ENCODE assay signal across 23 mouse cellular contexts in genomic region chr19:21637672-21638071, GRCm38 (mm10). TPM values are rescaled to one million over a fixed set of nuclear protein-coding genes. Genes with fewer than 3 reads are reported as not detected.
A peak's percentile ranks its signal among the peaks of the same experiment; 100 is the strongest.
DNase-seq lines count a peak whose midpoint lies in the region; ATAC-seq and TF ChIP-seq lines count a peak whose summit lies in the region.
"Had no signal": no experiment of that assay in that cellular context is flagged by ENCODE, and none has a peak within 500 bp of the region (broad histone marks: within the 10 kb centered on the region; RNA-seq: fewer than 3 reads in every experiment).

No protein-coding gene starts in this region.

- H3K27ac ChIP-seq in heart, embryonic 11.5 days (ENCODE audit: low read depth, low read length), result no peak overlapping the region
- peak overlapping the region; percentile 82 for H3K27ac ChIP-seq in lung, embryonic 15.5 days
- no peak overlapping the region for H3K27ac ChIP-seq in intestine, postnatal 0 days (ENCODE audit: low read depth, low read length)
- no peak overlapping the region for H3K27ac ChIP-seq in stomach, postnatal 0 days (replicated peaks)
- H3K27ac ChIP-seq: forebrain, embryonic 10.5 days; forebrain, embryonic 13.5 days; heart, embryonic 13.5 days; hindbrain, embryonic 14.5 days had no signal

- no peak overlapping the region for H3K4me3 ChIP-seq in heart, embryonic 11.5 days (ENCODE audit: low read depth, low read length)
- no peak overlapping the region for H3K4me3 ChIP-seq in lung, embryonic 15.5 days
- H3K4me3 ChIP-seq in intestine, postnatal 0 days (ENCODE audit: low read depth, low read length), result no peak overlapping the region
- no peak overlapping the region for H3K4me3 ChIP-seq in stomach, postnatal 0 days (ENCODE audit: low read depth, low read length)
- H3K4me3 ChIP-seq: forebrain, embryonic 10.5 days; forebrain, embryonic 13.5 days; heart, embryonic 13.5 days had no signal

- no peaks in the 10 kb centered on the region for H3K4me1 ChIP-seq in heart, embryonic 11.5 days (ENCODE audit: control insufficient read depth, insufficient read depth, low read length)
- 0 out of 2 replicates have a peak, but pooled peaks cover 4% of the 10 kb centered on the region for H3K4me1 ChIP-seq in lung, embryonic 15.5 days
- H3K4me1 ChIP-seq in intestine, postnatal 0 days (replicated peaks; ENCODE audit: control insufficient read depth, insufficient read depth, low read length), result 0 out of 2 replicates have a peak, but pooled peaks cover 2% of the 10 kb centered on the region
- H3K4me1 ChIP-seq in stomach, postnatal 0 days (replicated peaks; ENCODE audit: control insufficient read depth, insufficient read depth), result no peaks in the 10 kb centered on the region
- H3K4me1 ChIP-seq: forebrain, embryonic 10.5 days; forebrain, embryonic 13.5 days had no signal

- DNase-seq in heart, adult 11 months, result peak; percentile 25
- DNase-seq in lung, postnatal 10 days, result no peak
- no peak for DNase-seq in stomach, postnatal 0 days (ENCODE audit: low spot score)
- no peak for DNase-seq in right cerebral cortex, postnatal 25 days
- DNase-seq: adrenal gland, adult 8-10 months; adrenal gland, postnatal 25 days; cerebellum, adult 11-12 months; cerebellum, adult 8-10 months; cerebellum, postnatal 10 days; cerebellum, postnatal 36 days; gastrocnemius, postnatal 14 days; heart, adult 18-20 months; heart, postnatal 14 days; heart, postnatal 4 days had no signal

- TF ChIP-seq CTCF in intestine, postnatal 0 days (IDR thresholded peaks at IDR 0.05; ENCODE audit: low read depth), result no peak
- TF ChIP-seq CTCF in stomach, postnatal 0 days (IDR thresholded peaks at IDR 0.05; ENCODE audit: low read depth), result no peak

- H3K36me3 ChIP-seq in heart, embryonic 11.5 days (ENCODE audit: control insufficient read depth, insufficient read depth, low read length), result no peaks in the 10 kb centered on the region
- H3K36me3 ChIP-seq in lung, embryonic 15.5 days, result no peaks in the 10 kb centered on the region
- no peaks in the 10 kb centered on the region for H3K36me3 ChIP-seq in intestine, postnatal 0 days (ENCODE audit: control insufficient read depth, insufficient read depth)
- H3K36me3 ChIP-seq in stomach, postnatal 0 days (ENCODE audit: control insufficient read depth, insufficient read depth, low read length), result no peaks in the 10 kb centered on the region
- H3K36me3 ChIP-seq: heart, embryonic 13.5 days had no signal

- H3K9ac ChIP-seq in heart, embryonic 11.5 days (ENCODE audit: low read depth, low read length), result no peak overlapping the region
- no peak overlapping the region for H3K9ac ChIP-seq in lung, embryonic 15.5 days
- H3K9ac ChIP-seq in intestine, postnatal 0 days (ENCODE audit: low read depth, low read length), result no peak overlapping the region
- H3K9ac ChIP-seq in stomach, postnatal 0 days (ENCODE audit: low read length), result no peak overlapping the region
- H3K9ac ChIP-seq: forebrain, embryonic 13.5 days; heart, embryonic 13.5 days; hindbrain, embryonic 14.5 days had no signal

- H3K27me3 ChIP-seq in heart, embryonic 11.5 days (ENCODE audit: control insufficient read depth, insufficient read depth, low read length), result no peaks in the 10 kb centered on the region
- no peaks in the 10 kb centered on the region for H3K27me3 ChIP-seq in lung, embryonic 15.5 days
- no peaks in the 10 kb centered on the region for H3K27me3 ChIP-seq in intestine, postnatal 0 days (replicated peaks; ENCODE audit: control insufficient read depth, insufficient read depth, low read length)
- no peaks in the 10 kb centered on the region for H3K27me3 ChIP-seq in stomach, postnatal 0 days (ENCODE audit: control insufficient read depth, insufficient read depth, low read length)
- H3K27me3 ChIP-seq: forebrain, embryonic 13.5 days; heart, embryonic 13.5 days had no signal

- TF ChIP-seq EP300 in stomach, postnatal 0 days (optimal IDR thresholded peaks at IDR 0.05), result no peak

- 87% methylated on average over 7 of the region's 7 CpGs for WGBS in heart, embryonic 11.5 days (ENCODE audit: insufficient replicate concordance)
- 54% methylated on average over 7 of the region's 7 CpGs for WGBS in lung, embryonic 15.5 days
- 34% methylated on average over 7 of the region's 7 CpGs for WGBS in intestine, postnatal 0 days
- 29% methylated on average over 7 of the region's 7 CpGs for whole genome bisulfite sequencing in stomach, postnatal 0 days

- no peaks in the 10 kb centered on the region for H3K9me3 ChIP-seq in heart, embryonic 11.5 days (replicated peaks; ENCODE audit: control insufficient read depth, low read length)
- H3K9me3 ChIP-seq in lung, embryonic 15.5 days, result no peaks in the 10 kb centered on the region
- H3K9me3 ChIP-seq in intestine, postnatal 0 days (ENCODE audit: control insufficient read depth), result no peaks in the 10 kb centered on the region
- no peaks in the 10 kb centered on the region for H3K9me3 ChIP-seq in stomach, postnatal 0 days (ENCODE audit: control insufficient read depth, low read length)
- H3K9me3 ChIP-seq: forebrain, embryonic 10.5 days; forebrain, embryonic 13.5 days; heart, embryonic 13.5 days had no signal

- no peak overlapping the region for H3K4me2 ChIP-seq in heart, embryonic 11.5 days
- peak overlapping the region; percentile 18; the same call in 1 of the 2 replicates for H3K4me2 ChIP-seq in lung, embryonic 15.5 days
- no peak overlapping the region for H3K4me2 ChIP-seq in intestine, postnatal 0 days (replicated peaks; ENCODE audit: low read depth)
- H3K4me2 ChIP-seq in stomach, postnatal 0 days (replicated peaks; ENCODE audit: low read depth), result no peak overlapping the region
- H3K4me2 ChIP-seq: forebrain, embryonic 13.5 days; heart, embryonic 13.5 days; hindbrain, embryonic 14.5 days had no signal

- ATAC-seq in heart, embryonic 11.5 days (replicated peaks; ENCODE audit: insufficient number of reproducible peaks, low FRiP score, low TSS enrichment), result no peak
- no peak for ATAC-seq in lung, embryonic 15.5 days (ENCODE audit: borderline replicate concordance, extremely low read depth, low FRiP score, low TSS enrichment)
- ATAC-seq in intestine, postnatal 0 days, result peak; percentile 59
- ATAC-seq in stomach, postnatal 0 days (ENCODE audit: low FRiP score, low TSS enrichment), result peak; percentile 71; the same call in 1 of the 2 replicates
- ATAC-seq: activated CD4-positive, CD25-positive, alpha-beta regulatory T cell, adult 4 months; forebrain, embryonic 13.5 days; forebrain, embryonic 16.5 days had no signal

RNA-seq across cellular contexts. Expression of gene 1110059E24Rik, which starts 15.1 kb away (rescaled TPM):
- polyA plus RNA-seq in heart, embryonic 11.5 days (2014; fragmentation: Nextera tagmentation; extraction: Ambion mirVana), result 45.8 and 46.0 TPM in 2 replicates
- 66.7 and 70.2 TPM in 2 replicates for polyA plus RNA-seq in lung, embryonic 15.5 days (2015; fragmentation: Nextera tagmentation; extraction: Ambion mirVana)
- polyA plus RNA-seq in intestine, postnatal 0 days (2015; fragmentation: Nextera tagmentation; extraction: Ambion mirVana), result 45.9 and 46.5 TPM in 2 replicates
- polyA plus RNA-seq in stomach, postnatal 0 days (2015; fragmentation: Nextera tagmentation; extraction: Ambion mirVana), result 31.4 and 33.4 TPM in 2 replicates

RNA-seq across cellular contexts. Expression of gene Abhd17b, which starts 15.3 kb away (rescaled TPM):
- polyA plus RNA-seq in heart, embryonic 11.5 days (2014; fragmentation: Nextera tagmentation; extraction: Ambion mirVana), result 18.1 and 19.4 TPM in 2 replicates
- polyA plus RNA-seq in lung, embryonic 15.5 days (2015; fragmentation: Nextera tagmentation; extraction: Ambion mirVana), result 35.7 and 37.9 TPM in 2 replicates
- 26.0 and 29.1 TPM in 2 replicates for polyA plus RNA-seq in intestine, postnatal 0 days (2015; fragmentation: Nextera tagmentation; extraction: Ambion mirVana)
- polyA plus RNA-seq in stomach, postnatal 0 days (2015; fragmentation: Nextera tagmentation; extraction: Ambion mirVana), result 19.3 and 22.6 TPM in 2 replicates

Comparison
In these comparisons a context has a peak if more than half of its experiments do, and no peak if none do; other contexts are left out.
1. ATAC-seq: peak in intestine, postnatal 0 days (single experiment) and stomach, postnatal 0 days (single experiment); none in heart, embryonic 11.5 days (single experiment) and lung, embryonic 15.5 days (single experiment).